Mouse (Mus musculus) telencephalon, adult 2 months (tissue): Measurements from ENCODE around the gene Hcn1.
A peak's percentile ranks its signal among the peaks of the same experiment; 100 is the strongest.

Experiments
- DNase-seq: peaks from one replicate; pipeline ENCODE4 v3.0.0-alpha.2; 2011; ENCODE audit warnings: low read depth, low spot score

The Hcn1 gene

DNA sequence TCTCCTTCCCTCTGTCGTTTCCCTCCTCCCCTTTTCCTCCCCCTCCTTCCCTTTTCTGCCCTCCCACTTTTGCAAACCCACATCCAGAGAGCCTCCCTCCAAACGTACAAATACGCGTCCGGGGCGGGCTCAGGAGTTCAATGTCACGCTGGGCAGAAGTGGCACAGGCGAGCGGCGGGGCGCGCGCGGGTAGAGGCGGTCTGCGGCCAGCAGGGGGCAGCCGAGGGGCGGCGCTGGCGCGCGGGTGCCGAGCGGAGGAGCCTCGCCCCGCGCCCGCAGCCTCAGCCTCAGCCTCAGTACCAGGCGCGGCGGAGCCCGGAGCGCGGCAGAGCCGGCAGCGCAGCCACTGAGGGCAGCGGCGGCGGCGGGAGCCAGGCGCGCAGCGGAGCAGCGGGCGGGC lies at the start of gene Hcn1:
Hcn1 (plus strand) TSS at position 140 of the 400 bp plus-strand sequence.
- DNase-seq: no peak

GRCm38 (mm10) chr13:117567251-117567650 lies 34.9 kb upstream of the Hcn1 start:
- peak; percentile 68 for DNase-seq

- DNase-seq: no peak
These were observed 30.4 kb upstream of the Hcn1 start for GRCm38 (mm10) chr13:117571747-117572146.

DNA sequence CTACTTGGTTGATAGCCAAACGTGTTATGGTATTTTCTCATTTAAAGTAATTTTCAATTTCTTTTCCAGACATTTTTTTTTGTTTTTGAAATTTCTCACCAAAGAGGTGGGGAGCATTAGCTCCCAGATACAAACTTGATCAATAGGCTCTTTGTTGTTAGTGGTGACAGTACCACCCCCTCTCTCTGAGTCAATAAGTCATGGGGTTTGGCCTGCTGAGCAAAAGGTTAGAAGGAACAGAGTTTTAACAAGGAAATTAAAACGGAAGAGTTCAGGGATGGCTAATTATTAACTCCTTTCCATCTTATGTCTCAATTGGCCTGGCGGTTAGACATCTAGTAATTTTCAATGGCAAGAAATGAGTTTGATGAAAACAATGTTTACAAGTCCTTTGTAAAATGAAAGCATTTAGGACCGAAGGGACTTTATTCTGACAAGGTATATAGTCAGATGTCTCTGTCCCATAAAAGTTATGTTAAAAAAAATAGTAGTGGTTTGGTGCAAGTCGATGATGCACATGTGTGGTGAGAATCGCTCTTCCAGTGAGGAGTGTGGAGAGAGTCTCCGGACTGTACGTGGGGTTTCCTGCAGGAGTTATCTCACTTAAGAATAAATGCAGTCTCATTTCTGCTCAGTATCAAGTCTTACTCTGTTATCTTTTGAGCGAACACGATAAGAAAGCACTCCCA lies 7.5 kb upstream of the Hcn1 start:
- DNase-seq: no peak

- no peak for DNase-seq
These were observed 7.0 kb upstream of the Hcn1 start for GRCm38 (mm10) chr13:117595183-117595532.

GRCm38 (mm10) chr13:117601331-117601965 lies 672 bp upstream of the Hcn1 start:
- DNase-seq: no peak

DNA sequence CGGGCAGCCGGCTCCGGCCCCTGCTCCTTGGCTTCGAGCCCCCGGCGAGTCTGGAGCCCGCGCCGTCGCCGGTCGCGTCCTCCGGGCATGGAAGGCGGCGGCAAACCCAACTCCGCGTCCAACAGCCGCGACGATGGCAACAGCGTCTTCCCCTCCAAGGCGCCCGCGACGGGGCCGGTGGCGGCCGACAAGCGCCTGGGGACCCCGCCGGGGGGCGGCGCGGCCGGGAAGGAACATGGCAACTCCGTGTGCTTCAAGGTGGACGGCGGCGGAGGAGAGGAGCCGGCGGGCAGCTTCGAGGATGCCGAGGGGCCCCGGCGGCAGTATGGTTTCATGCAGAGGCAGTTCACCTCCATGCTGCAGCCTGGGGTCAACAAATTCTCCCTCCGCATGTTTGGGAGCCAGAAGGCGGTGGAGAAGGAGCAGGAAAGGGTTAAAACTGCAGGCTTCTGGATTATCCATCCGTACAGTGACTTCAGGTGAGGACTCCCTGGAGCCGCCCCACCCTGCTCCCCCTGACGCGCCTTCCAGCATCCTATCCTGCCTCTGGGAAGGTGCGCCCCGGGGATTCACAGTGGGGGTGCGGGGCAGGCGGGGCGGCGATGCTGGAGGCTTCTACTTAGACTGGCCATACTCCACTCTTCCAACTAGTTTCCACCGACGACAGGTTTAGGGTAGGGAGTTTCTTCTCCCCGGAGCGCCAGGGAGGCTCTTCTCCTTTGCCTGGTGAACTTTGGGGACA lies 668 bp downstream of the Hcn1 start:
- no peak for DNase-seq

- no peak for DNase-seq
These were observed 1.3 kb downstream of the Hcn1 start for GRCm38 (mm10) chr13:117603421-117603820.

DNA sequence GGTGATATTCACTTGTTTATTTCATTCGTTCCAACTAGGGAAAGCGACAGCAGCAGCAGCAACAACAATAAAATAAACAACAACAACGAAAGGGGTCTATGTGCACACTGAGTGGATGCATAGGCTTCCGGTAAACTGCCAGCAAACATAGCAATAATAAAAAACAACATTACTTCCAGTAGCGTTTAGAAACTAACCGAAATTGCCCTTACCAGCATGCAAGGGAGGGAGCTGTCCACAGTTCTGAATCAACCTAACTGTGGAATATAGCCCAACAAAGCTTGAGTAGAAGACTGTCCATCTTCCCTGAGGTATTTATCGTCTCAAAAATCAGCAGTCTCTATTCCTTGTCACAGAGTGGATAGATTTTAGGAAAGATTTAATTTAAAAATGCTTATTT lies 2.0 kb downstream of the Hcn1 start:
- DNase-seq: no peak

GRCm38 (mm10) chr13:117604971-117605750 lies 3.0 kb downstream of the Hcn1 start:
- no peak for DNase-seq

DNA sequence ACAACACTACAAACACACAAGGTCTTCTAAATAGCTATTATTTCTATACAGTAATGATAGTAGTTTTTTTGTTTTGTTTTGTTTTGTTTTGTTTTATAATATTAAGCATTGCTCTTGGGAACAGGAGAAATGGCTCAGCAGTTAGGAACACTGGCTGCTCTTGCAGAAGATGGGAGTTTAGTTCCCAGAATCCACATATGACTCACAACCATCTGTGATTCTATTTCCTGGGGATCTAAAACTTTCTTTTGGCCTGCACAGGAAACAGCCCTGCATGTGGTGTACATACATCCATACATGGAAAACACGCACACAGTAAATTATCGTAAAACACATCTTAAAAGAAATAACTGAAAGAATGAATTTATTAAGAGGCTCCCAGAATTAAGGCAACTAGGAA lies 9.8 kb downstream of the Hcn1 start:
- DNase-seq: no peak

DNA sequence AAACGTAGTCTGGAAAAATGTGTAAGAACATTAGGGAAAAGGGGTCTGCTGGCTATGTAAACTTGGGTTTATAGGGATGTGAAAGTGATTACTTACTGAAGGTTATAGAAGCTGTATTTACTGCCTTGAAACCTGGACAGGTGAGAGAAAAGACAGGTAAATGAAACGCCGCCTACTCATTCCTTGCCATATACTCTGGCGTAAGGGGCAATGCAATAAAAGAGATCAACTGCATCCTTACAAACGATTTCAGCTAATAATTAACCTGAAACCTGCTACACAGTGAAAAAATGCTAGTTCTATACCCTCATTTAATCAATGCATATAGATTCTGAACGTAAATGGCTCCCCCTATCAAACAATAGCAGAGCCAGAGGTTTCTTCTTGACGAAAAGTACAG lies 17.4 kb downstream of the Hcn1 start:
- no peak for DNase-seq

DNA sequence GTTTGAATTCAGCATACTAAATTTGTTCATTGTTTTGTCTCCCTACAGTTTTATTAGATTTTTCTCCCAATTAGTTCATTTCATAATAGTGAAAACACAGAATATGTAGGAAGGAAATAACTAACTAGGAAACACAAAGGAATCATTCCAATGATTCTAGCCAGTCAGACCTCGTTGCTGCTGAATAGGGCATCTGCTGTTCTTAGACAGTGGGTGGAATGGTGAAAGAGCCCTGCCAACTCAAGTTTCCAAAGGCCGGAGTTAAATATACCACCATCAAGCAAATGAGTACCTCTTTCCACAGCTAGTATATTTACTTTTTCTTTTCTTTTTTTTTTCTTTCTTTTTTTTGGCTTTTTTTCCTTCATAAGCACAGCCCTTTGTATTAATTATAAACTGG lies 55.4 kb downstream of the Hcn1 start:
- peak; percentile 58 for DNase-seq

DNA sequence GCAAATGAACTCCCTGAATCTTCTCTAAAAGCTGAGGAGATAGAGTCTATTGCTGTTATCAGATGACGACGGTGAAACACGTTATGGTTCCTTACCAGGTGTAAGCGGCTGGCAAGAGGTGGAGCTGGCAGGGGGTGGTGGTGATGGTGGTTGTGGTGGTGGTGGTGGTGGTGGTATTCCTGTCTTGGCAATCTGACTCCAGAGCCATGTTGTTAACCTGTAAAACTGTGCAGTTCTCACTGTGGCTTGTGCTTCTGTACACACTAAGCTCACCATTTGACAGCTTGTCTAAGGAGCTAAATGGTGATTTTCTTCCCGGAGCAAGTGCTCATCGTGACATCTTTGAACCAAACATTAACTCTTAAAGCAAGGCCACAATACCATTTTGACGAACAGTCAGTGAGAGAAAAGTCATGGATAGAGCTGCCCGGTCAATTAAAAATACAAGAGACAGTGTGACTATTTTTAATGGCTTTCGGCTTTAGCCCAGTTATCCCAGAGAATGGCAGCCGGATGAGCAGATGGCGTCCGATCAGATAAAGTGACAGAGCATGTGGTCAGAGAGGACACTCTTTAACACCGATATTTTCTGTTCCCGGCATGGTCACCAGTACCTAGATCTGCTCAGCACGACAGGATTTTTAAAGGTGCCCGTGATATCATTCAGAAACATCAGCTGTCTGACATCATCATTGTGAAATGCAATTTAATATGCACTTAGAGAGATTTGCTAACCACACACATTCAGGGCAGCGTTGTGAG lies 56.5 kb downstream of the Hcn1 start:
- DNase-seq: no peak

DNA sequence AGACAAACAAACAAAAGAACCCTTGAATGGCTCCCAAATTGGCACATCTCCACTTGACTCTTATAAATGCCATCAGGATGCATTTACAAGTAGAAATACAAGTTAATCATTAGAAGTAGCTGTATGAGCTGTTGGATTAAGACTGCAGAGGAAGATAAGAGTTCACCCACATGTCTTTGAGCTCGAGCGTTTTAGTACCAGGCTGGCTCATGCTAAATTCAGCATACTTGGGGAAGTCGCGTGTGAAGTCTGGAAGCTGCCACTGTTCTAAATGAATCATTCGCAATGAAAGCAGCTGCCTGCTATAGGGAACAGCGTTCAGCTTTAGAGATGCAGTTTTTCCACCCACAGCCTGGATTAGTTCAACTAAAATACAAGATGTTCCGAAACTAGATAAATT lies 57.4 kb downstream of the Hcn1 start:
- DNase-seq: peak; percentile 94

DNA sequence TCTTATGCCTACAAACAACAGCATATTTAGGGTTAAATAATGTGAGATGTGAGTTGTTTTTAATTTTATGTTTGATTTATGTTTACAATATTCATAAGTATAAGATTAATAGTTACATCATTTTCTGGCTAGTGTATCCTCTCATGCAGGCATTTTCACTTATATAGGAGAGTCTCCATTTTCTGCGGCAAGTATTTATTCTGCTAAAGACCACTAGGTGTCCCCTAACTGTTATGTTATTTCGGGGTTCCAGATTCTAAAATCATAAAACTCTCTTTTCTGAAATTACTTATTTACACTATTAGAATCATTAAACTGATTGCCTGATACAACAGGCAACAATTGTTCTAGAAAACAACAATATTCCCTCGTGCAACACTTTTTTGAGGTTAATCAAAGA lies 60.5 kb downstream of the Hcn1 start:
- no peak for DNase-seq

DNA sequence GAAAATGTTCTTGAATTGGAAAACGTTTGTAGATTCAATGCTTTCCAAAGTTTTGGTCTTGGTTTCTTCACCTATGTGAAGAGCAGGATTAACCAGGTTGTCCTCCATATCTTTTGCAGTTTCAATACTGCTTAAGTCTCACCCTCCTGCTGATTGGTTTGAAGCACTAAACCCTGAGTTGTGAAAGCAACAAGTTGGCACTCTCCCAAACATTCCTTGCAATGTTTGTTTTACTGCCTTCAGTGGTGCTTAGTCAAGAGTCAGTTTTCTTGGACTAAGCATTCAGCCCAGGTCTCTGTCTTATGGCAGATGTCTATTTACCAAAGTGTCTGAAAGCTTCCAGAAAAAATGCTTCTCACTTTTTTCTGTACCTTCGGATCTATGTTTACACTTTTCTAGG lies 67.2 kb downstream of the Hcn1 start:
- DNase-seq: no peak

GRCm38 (mm10) chr13:117671851-117672250 lies 69.7 kb downstream of the Hcn1 start:
- DNase-seq: no peak

GRCm38 (mm10) chr13:117676418-117676817 lies 74.3 kb downstream of the Hcn1 start:
- DNase-seq: peak; percentile 39

GRCm38 (mm10) chr13:117687670-117688069 lies 85.5 kb downstream of the Hcn1 start:
- peak; percentile 31 for DNase-seq

DNA sequence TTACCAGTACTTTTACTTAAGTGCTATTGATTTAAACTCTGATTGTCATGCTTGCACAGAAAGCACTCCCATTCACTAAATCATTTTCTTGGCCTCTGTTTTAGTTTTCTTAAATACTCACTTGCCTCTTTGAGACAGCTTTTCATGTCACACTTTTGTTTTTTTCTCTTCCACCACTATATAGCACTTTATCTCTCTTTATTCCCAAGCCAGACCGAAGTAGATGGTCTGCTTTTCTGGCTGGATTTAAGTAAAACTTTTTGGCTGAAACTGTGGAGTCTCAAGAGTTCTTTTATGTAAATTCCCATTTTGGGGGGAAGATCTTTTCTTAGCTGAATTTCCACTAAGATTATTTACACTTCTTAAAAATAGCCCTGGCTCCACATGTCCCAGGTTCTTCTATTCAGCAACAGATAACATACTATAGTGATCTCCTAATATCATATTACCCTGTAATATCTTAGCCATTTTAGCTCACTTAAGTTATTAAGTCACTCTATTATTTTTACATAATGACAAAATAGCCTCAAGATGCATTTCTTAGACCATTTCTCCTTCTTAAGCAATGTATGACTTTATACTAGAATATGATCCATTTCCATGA lies 92.7 kb downstream of the Hcn1 start:
- DNase-seq: no peak
